Mouse (Mus musculus) CH12.LX (cell line): ENCODE data around the gene Zscan10. TPM values are rescaled to one million over a fixed set of nuclear protein-coding genes. Genes with fewer than 3 reads are reported as not detected.

Experiments used
- DNase-seq: peaks from one replicate; pipeline ENCODE4 v3.0.0-alpha.2; 2013; ENCODE audit errors: extremely low read depth
- H3K27ac ChIP-seq: 2 replicates; pipeline ENCODE4 v1.5.1; 2012; ENCODE audit warnings: low read depth, mild to moderate bottlenecking, control low read depth, moderate library complexity; ENCODE audit not compliant: insufficient read depth
- H3K27me3 ChIP-seq: replicated peaks from 2 replicates; pipeline ENCODE3; 2012; ENCODE audit warnings: inconsistent platforms
- H3K36me3 ChIP-seq, 2 experiments: replicated peaks in 1 of 2; 2 replicates each; pipeline versions ENCODE3 to v1.6.1; 2012; ENCODE audit warnings: inconsistent platforms in 1 of 2, low read length in 1 of 2, mild to moderate bottlenecking in 1 of 2, mixed read lengths in 1 of 2, moderate library complexity in 1 of 2; ENCODE audit not compliant: control insufficient read depth in 1 of 2, insufficient read depth in 1 of 2
- H3K4me1 ChIP-seq, 2 experiments: 2 replicates each; pipeline ENCODE4 v1.6.1; 2012; ENCODE audit warnings: inconsistent platforms in 1 of 2, moderate library complexity in 1 of 2; ENCODE audit not compliant: insufficient read depth in 2 of 2, control insufficient read depth in 1 of 2
- H3K4me2 ChIP-seq: 2 replicates; pipeline ENCODE4 v1.6.1; 2012; ENCODE audit warnings: low read depth, mild to moderate bottlenecking, control low read depth; ENCODE audit not compliant: poor library complexity, insufficient read depth, severe bottlenecking
- H3K4me3 ChIP-seq, 3 experiments: fragments of 150-350 bp in 1 of 3; sonication (generic) in 1 of 3; replicated peaks in 1 of 3; 2 replicates each; pipeline versions ENCODE3 to v1.5.1; 2011 to 2012; ENCODE audit warnings: low read depth in 2 of 3, low read length in 2 of 3, mild to moderate bottlenecking in 2 of 3, moderate library complexity in 2 of 3, control low read depth in 1 of 3, improper control_type of control experiment in 1 of 3, inconsistent platforms in 1 of 3, mixed read lengths in 1 of 3; ENCODE audit not compliant: poor library complexity in 1 of 3
- H3K79me2 ChIP-seq: replicated peaks from 2 replicates; pipeline ENCODE4 v1.6.1; 2012; ENCODE audit warnings: mild to moderate bottlenecking, moderate library complexity; ENCODE audit not compliant: control insufficient read depth, poor library complexity, insufficient read depth, severe bottlenecking; ENCODE audit errors: extremely low read depth
- H3K9ac ChIP-seq: 2 replicates; pipeline ENCODE4 v1.6.1; 2012; ENCODE audit warnings: low read depth, mild to moderate bottlenecking, control low read depth, moderate library complexity; ENCODE audit not compliant: insufficient read depth
- H3K9me3 ChIP-seq: replicated peaks from 2 replicates; pipeline ENCODE3; 2012; ENCODE audit warnings: low read length, inconsistent platforms, mixed read lengths
- CTCF ChIP-seq, 2 experiments: IDR thresholded peaks in 1 of 2; conservative IDR thresholded peaks in 1 of 2; 2 replicates each; pipeline ENCODE4 v1.5.1; 2011 to 2012; ENCODE audit warnings: low read depth in 2 of 2, low read length in 2 of 2, improper control_type of control experiment in 1 of 2, inconsistent platforms in 1 of 2, mild to moderate bottlenecking in 1 of 2, moderate library complexity in 1 of 2
- EP300 ChIP-seq: IDR thresholded peaks from 2 replicates; pipeline ENCODE4 v1.6.1; 2011; ENCODE audit warnings: low read length, improper control_type of control experiment
- IRF4 ChIP-seq: IDR thresholded peaks from 2 replicates; pipeline ENCODE4 v1.6.1; 2014; ENCODE audit warnings: low read depth, mild to moderate bottlenecking, inconsistent platforms, low read length, improper control_type of control experiment
- JUN ChIP-seq: IDR thresholded peaks from 2 replicates; pipeline ENCODE4 v1.6.1; 2011; ENCODE audit warnings: low read depth, mild to moderate bottlenecking, low read length, improper control_type of control experiment, moderate library complexity; ENCODE audit not compliant: insufficient read depth
- MEF2A ChIP-seq: IDR thresholded peaks from 2 replicates; pipeline ENCODE4 v1.6.1; 2014; ENCODE audit warnings: low read depth, mild to moderate bottlenecking, inconsistent platforms, low read length, improper control_type of control experiment, borderline replicate concordance
- NELFE ChIP-seq: IDR thresholded peaks from 2 replicates; pipeline ENCODE4 v1.6.1; 2011; ENCODE audit warnings: low read depth, low read length, improper control_type of control experiment
- SIN3A ChIP-seq: IDR thresholded peaks from 2 replicates; pipeline ENCODE4 v1.6.1; 2012; ENCODE audit warnings: low read length, improper control_type of control experiment, inconsistent platforms
- USF1 ChIP-seq: IDR thresholded peaks from 2 replicates; pipeline ENCODE4 v1.6.1; 2014; ENCODE audit warnings: low read depth, mild to moderate bottlenecking, inconsistent platforms, low read length, improper control_type of control experiment
- ZC3H11A ChIP-seq: IDR thresholded peaks from 2 replicates; pipeline ENCODE4 v1.6.1; 2012; ENCODE audit warnings: low read depth, mild to moderate bottlenecking, inconsistent platforms, low read length, improper control_type of control experiment
- ZNF384 ChIP-seq: IDR thresholded peaks from 2 replicates; pipeline ENCODE4 v1.6.1; 2012; ENCODE audit warnings: low read depth, low read length, improper control_type of control experiment, inconsistent platforms
- dilution Hi-C: fragments of 300-500 bp; cut with MboI; formaldehyde crosslinking; loops from 2 replicates; pipeline ENCODE4 v1.14.3; 2020; ENCODE audit warnings: low sequenced_read_pairs; ENCODE audit not compliant: extremely low pct_unique_long_range_greater_than_20kb, extremely low pct_ligation_motif_present
- in situ Hi-C: fragments of 300-500 bp; cut with MboI; formaldehyde crosslinking; loops from 3 replicates; pipeline ENCODE4 v1.14.3; 2019; ENCODE audit warnings: low sequenced_read_pairs, low pct_ligation_motif_present, low pct_unique_long_range_greater_than_20kb, mixed read lengths
- polyA plus RNA-seq: library from polyadenylated mRNA; unstranded; fragments of >175 nt; gene quantifications from 2 replicates; pipeline ENCODE4 v1.2.1, GENCODE M21; 2012; ENCODE audit warnings: low read depth; ENCODE audit not compliant: insufficient read length
- total RNA-seq, 2 experiments: library from RNA; depleted of rRNA; stranded (reverse); fragments of 300-350 nt in 1 of 2; fragments of >200 nt in 1 of 2; gene quantifications; 2 replicates each; pipeline ENCODE4 v1.2.3; 2012 to 2014

Gene Zscan10
- total and polyA plus RNA-seq, 3 experiments, result not detected

DNA sequence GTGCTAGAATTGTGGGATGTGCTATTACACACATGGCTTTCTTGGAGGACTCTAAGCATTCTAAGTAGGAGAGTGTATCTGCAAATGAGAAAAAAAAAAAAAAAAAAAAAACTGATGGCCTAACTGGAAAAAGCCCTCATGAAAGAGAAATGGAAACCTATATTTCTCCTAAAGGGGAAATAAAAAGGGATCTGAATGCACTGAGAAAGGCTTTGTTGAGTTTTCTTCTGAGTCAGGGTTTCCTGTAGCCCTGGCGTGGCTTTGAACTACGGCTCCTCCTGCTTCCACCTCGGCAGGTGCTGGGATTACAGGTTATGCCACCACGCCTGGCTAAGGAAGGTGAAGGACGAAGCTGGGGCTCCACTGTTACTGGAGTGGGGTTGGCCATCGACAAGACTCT lies 53.3 kb downstream of the Zscan10 start:
- dilution Hi-C loops, result no loop called here

DNA sequence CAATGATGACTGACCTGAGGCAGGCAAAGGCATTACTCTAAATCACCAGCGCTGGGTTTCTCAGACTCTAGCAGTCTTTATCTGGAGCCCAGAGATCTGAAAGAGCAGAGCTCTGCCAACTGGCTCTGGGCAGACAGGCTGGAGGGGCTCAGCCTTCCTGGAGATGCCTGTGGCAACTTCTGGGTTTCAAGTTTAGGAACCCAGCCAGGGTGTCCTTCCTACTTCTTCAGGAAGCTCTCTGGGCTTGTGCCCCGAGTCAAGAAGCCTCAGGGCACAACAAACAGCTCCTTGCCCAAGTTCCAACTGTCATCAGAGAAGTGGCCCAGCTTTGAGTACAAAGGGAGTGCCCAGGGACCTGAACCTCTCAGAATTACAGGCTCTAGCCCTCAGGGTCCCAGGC lies 53.8 kb downstream of the Zscan10 start:
- H3K79me2 ChIP-seq, result no peaks in the 10 kb centered on the region
- dilution Hi-C loops, result no loop called here
- DNase-seq, result no peak
- no peak overlapping the region for H3K9ac ChIP-seq
- H3K9me3 ChIP-seq, result peaks cover 3% of the 10 kb centered on the region
- no peak overlapping the region for H3K4me2 ChIP-seq
- in situ Hi-C loops, result no loop called here
- TF ChIP-seq USF1 (no peak), ZC3H11A (no peak), MEF2A (no peak), CTCF (conservative IDR thresholded peaks at IDR 0.05 in 1 of 2, IDR thresholded peaks at IDR 0.05 in 1 of 2; ENCODE audit: low read depth in 2 of 2, low read length in 2 of 2) (no peak)
- TF ChIP-seq, all 38 proteins: peak for 0
- Histone ChIP-seq H3K27ac (no peak overlapping the region), H3K4me3 (no peak overlapping the region), H3K36me3 (no peaks in the 10 kb centered on the region), H3K27me3 (peaks cover 65% of the 10 kb centered on the region), H3K4me1 (peaks cover 0 to 6% of the 10 kb centered on the region in 2 experiments; a peak in 2 of 4 replicates)

More for the DNA sequence above, 53.3 kb downstream of the Zscan10 start:
- Histone ChIP-seq H3K79me2 (no peaks in the 10 kb centered on the region), H3K4me2 (no peak overlapping the region), H3K9ac (no peak overlapping the region), H3K27ac (no peak overlapping the region), H3K4me3 (no peak overlapping the region), H3K4me1 (peaks cover 0 to 6% of the 10 kb centered on the region in 2 experiments; a peak in 2 of 4 replicates), H3K36me3 (no peaks in the 10 kb centered on the region), H3K9me3 (peaks cover 3% of the 10 kb centered on the region), H3K27me3 (peaks cover 66% of the 10 kb centered on the region)
- DNase-seq, result no peak
- TF ChIP-seq SIN3A (no peak), IRF4 (peak; percentile 30; the same call in 1 of the 2 replicates), ZNF384 (peak; percentile 80), JUN (no peak), NELFE (no peak), EP300 (no peak)
- in situ Hi-C loops, result no loop called here

DNA sequence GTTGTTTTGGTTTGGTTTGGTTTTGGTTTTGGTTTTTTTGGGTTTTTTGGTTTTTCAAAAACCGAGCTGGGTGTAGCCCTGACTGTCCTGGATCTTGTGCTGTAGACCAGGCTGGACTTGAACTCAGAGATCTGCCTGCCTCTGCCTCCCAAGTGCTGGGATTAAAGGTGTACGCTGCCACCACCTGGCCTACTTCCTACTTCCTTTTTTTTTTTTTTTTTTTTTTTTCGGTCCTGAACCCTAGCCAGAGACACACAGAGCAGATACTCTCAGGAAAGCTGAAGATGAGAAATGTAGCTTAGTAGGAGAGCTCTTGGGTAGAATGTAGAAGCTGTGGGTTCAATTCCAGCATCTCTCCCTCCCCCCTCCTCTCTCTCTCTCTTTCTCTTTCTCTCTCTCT lies 57.8 kb downstream of the Zscan10 start:
- no peaks in the 10 kb centered on the region for H3K79me2 ChIP-seq
- H3K36me3 ChIP-seq, result no peaks in the 10 kb centered on the region
- dilution Hi-C loops (no loop called here), in situ Hi-C loops (no loop called here)
- no peak overlapping the region for H3K4me3 ChIP-seq
- peaks cover 3% of the 10 kb centered on the region for H3K9me3 ChIP-seq
- no peak overlapping the region for H3K9ac ChIP-seq
- no peak overlapping the region for H3K4me2 ChIP-seq
- no peak overlapping the region for H3K27ac ChIP-seq
- H3K27me3 ChIP-seq, result peaks cover 84% of the 10 kb centered on the region
- no peak for DNase-seq
- TF ChIP-seq ZNF384 (peak; percentile 51; the same call in 1 of the 2 replicates), JUN (no peak)
- peaks cover 4 to 7% of the 10 kb centered on the region in 2 experiments; a peak in 3 of 4 replicates for H3K4me1 ChIP-seq
